Mouse (Mus musculus) cerebellum, postnatal 14 days (tissue): Measurements from ENCODE around the gene Cd320.
"Not testable (repeated sequence)": the region's sequence is repeated elsewhere in the genome, so short reads cannot be mapped to it uniquely, and the experiment has no call there.

Source experiments
- DNase-seq, 2 experiments: peaks; one replicate each; pipeline ENCODE4 v3.0.0; 2021; ENCODE audit warnings: mixed read lengths in 2 of 2

The Cd320 gene

DNA sequence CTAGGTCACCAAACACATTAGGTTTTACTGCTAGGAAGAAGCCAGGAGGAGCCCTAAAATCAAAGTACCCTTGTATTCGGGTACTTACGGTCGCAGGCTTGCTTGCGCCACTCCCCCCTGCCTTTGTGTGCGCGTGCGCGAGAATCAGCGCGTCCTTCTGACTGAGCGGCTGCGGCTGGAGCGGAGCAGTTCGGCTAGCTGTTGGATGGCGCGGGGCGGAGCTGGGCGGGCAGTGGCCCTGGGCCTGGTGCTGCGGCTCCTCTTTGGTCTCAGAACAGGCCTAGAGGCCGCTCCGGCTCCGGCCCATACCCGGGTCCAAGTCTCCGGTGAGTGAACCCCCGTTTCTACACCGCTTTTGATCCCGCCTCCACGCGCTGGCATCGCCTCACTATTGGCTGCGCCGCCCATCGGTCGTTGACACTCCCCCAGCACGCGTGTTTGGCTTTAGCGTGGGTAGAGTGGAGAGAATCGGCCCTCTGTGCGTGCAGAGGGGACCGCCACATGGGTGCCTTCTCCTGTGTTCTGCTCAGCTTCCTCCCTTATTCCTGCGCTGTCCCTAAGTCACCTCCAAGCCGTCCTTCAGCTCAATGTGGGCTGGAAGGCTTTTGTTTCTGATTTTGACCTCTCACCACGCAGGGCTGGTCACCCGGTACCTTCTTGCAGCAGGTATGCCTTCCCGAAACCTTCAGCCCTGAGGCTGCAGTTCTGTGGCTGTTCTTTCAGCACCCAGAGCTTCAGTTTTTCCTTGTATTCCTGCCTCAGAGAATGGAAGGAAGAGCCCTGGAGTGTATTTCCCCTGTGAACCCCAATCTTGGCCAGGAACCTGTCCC lies at the start of gene Cd320:
Gene Cd320, plus strand, starts transcription at position 126 of the 830 bp plus-strand sequence.
- peak; percentile 94 to 95 for DNase-seq

DNA sequence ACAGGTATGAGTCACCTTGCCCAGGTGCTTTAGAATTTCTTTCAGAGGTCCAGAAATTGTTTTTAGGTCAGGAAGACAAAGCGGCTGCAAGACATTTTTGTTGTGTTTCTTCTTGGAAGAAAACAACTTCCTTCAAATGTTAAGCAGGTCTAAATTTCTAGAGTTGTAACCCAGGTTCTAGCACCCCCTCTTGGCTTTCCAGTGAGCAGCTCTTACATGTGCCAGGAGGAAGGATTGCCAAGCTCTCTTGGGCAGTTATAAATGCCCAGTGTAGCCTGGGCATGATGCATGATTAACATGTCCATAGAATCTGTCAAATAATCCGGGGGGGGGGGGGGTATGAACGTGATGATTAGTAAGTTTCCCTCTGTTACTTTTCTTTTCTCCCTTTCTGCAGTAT lies 44.6 kb upstream of the Cd320 start:
- DNase-seq = no peak

DNA sequence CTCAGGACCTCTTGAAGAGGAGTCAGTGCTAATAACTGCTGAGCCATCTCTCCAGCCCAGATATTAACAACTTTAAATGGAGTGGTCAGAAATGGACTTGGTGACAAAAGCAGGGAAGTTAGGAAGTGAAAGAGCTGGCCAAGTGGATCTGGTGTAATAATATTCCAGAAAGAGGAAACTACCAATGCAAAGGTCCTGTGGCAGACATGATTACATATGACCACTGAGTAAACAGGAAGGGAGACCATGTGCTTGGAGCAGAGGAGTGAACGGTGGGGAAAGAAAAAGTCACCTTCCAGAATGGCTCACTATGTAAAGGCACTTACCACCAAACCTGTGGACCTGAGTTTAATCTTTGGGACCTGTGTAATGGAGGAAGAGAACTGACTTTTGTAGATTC lies 43.6 kb upstream of the Cd320 start:
- no peak for DNase-seq

DNA sequence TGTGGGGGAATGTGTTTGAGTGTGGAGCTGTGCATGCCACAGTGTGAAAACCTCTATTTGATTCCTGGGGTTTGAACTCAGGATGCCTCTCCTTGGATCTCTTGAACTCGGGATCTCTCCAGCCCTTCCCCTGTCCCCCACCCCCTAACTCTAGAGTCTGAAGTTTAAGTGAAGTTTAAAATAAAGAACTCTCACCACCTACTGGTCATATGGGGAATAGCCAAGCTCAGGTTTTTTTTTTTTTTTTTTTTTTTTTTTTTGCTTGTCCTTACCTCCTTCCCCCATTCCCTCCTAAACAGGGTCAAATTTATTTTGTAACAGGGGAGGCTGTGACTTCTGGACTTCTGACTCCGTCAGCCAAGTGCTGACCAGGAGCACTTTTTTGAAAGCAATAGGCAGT lies 40.7 kb upstream of the Cd320 start:
- no peak for DNase-seq

DNA sequence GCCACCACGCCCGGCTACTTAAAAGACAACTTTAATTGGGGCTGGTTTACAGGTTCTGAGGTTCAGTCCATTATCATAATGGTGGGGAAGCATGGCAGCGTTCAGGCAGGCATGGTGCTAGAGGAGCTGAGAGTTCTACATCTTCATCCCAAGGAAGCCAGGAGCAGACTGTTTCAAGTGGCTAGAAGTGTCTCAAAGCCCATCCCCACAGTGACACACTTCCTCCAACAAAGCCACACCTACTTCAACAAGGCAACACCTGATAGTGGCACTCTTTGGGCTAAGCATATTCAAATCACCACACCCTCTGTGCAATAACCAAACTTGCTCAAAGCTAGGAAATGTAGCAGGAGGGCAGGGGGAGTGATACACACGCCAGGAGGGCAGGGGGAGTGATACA lies 38.7 kb upstream of the Cd320 start:
- no peak for DNase-seq

DNA sequence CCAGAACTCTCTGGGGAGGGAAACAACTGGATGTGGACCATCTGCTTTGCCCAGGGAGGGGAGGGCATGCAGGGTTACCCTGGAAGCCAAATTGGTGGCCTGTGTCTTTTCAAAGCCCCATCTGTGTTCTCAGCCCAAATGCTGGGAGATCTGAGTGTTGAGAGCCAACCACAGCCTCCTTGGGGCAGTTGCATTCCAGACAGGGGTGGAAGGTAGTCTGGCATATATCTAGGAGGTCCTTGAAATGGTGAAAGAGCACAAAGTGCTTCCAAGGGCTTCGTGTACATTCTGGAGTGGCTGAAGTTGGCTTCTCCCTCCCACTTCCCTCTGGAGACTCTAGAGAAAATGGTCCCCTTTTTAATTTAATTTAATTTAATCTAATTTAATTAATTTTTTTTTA lies 38.1 kb upstream of the Cd320 start:
- no peak for DNase-seq

DNA sequence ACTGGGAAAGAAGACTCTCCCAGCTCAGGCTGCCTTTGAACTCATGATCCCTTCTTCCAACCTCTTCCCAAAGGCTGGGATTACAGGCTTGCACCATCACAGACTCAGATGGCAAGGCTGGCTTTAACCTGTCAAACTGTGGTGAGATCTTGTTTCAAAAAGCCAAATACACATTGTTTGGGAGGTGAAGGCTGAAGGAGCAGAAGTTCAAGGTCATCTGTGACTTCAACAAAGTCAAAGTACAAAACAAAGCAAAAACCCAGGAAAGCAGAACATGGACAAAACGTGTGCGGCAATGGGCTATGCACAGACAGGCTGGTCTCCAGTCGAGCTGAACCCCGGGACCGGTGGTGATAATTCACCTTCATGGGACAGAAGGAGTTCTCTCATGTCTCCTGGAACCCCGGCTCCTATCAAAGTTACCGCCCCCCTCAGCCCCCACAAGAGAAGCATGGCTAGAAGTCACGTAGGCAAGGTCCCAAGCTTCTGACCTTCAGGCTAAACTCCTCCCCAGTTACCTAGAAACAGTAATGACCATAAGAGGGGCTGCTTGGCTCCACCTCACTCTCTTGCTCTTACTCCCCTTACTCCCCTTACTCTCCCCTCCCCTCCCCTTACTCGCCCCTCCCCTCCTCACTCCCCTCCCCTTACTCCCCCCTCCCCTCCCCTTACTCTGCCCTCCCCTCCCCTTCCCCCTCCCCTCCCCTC lies 35.6 kb upstream of the Cd320 start:
- DNase-seq = no peak

DNA sequence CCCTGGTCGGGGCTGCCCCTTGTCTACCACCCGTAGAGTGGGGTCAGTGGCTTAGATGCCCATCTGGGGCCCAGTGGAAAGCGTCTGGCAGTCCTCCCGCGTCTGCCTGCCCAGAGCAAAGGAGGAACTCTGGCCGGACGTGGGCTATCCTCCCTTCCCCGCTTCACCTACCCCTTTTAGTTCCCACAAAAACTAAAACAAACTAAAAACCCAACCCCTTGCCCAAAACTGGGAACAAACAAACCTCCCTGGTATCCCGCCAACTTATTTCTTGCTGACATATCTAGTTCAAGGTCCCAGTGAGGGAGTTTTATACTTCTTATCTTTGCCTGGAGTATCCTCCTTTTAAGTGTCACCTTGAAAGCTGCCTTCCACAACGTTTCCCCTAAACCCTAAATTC lies 34.7 kb upstream of the Cd320 start:
- DNase-seq = no peak

DNA sequence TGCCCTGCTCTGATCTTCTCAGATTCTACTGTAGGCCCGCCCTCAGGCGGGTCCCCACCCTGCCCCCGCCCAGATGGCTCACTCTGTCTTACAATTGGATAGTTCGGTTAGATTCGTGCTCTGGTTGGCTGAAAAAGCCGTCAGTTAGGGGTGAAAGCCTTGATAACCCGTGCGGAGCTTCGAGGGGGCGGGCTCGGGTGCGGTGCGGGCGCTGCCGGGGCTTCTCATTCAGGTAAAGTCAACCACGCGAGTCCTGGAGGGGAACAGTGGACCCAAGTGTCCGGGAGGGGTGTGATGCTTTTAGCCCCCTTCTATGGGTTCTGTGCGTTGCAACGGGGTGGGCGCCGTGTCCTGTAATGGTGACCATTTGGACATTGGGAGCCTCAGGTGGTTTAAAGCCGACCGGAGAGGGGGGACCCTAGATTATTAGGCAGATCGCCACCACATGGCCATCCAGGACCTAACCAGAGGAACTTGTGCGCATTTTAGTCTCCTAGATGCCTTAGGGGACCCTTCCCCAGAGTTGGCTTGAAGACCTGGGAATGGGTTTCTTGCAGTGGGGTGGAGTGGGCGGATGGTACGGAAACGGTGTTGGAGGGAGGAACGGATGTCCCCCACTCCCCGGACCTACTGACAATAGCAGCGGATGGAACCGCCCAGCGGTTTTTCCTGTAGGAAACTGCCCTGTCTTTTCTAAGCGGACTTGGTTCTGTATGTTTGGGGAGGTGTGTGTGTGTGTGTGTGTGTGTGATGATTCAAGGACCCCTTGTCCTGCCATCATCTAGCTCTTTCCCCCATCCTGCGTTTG lies 32.4 kb upstream of the Cd320 start, which contains the start of gene Kank3:
Gene Kank3, plus strand, starts transcription at position 186 of the 808 bp plus-strand sequence.
- peak; percentile 95 to 97 for DNase-seq

DNA sequence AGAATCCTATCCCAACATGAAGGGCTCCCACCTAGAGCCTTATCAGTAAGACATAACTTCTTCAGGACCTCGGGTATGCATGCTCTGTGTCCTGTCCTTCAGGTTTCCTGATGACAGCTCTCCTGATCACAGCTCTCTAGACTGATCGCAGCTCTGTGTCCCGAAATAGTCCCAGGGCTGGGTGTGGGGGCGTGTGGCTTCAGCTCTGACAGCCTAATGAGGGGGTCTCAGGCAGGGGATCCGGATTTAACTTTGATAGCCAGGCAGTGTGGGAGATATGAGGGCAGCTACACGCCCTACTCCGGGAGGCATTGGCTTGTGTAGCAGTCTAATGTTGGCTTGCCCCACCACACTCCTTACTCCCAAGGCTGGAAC lies 31.8 kb upstream of the Cd320 start:
- DNase-seq = no peak

DNA sequence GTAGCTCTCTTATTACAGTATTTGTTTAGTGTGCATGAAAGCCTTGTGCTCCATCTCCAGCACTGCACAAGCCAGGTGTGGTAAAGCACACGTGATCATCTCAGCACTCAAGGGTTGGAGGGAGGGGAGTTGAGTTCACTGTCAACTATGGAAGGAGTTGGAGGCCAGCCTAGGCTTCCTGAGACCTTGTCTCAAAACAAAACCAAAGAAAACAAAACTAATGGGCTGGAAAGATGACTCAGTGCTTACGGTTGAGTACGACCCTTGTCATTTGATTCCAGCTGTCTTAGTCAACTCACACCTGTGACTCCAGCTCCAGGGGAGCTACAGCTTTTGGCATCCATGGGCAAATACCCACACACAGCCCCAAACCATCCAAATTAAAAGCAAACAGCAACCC lies 30.4 kb upstream of the Cd320 start:
- DNase-seq = no peak

DNA sequence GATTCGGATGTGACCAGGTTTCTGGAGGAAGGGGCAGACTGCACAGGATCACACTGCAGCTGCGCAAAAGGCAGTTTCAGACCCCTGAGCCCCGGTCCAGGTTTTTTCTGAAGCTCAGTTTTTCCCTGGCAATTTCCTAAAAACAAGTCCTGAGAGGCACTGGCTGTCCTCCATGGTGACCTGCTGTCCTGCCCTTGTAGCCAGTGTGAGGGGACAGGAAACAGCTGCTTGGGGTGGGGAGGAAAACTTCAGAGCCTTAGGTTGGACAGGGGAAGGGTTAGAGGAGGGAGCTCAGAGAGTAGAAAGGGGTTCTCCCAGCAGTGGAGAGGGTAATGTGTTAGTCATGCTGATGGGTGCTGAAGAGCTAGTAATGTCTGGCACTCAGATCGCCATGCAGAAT lies 29.9 kb upstream of the Cd320 start:
- DNase-seq = no peak

DNA sequence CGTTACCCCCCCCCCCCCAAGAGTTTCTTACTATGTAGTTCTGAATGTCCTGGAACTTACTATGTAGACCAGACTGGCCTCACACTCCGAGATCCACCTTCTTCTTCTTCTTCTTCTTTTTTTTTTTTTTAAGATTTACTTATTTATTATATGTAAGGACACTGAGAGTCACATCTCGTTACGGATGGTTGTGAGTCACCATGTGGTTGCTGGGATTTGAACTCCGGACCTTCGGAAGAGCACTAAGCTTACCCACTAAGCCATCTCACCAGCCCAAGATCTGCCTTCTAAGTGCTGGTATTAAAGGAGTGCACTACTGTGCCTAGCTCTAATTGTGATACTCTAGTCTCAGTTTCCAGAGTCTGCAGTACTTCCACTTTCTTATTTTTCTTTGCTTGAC lies 27.5 kb upstream of the Cd320 start:
- no peak for DNase-seq

DNA sequence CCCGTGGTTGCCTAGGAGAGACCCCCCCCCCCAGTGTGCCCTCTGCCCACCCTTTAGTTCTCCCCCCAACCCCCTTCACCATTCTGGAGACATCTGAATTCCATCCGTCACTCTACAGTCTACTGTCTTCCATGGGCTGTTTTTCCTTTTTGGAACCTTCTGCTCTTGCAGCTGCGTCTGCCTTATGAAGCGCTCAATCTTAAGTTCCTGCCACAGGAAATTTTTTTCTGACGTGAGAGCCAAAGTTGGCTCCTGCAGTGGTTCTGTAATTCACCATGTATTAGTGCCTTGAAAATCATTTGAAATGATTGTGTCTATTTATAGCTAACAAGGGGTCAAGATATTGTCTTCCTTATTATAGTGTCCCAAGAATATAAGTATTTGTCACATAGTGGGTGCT lies 26.3 kb upstream of the Cd320 start:
- DNase-seq = no peak

DNA sequence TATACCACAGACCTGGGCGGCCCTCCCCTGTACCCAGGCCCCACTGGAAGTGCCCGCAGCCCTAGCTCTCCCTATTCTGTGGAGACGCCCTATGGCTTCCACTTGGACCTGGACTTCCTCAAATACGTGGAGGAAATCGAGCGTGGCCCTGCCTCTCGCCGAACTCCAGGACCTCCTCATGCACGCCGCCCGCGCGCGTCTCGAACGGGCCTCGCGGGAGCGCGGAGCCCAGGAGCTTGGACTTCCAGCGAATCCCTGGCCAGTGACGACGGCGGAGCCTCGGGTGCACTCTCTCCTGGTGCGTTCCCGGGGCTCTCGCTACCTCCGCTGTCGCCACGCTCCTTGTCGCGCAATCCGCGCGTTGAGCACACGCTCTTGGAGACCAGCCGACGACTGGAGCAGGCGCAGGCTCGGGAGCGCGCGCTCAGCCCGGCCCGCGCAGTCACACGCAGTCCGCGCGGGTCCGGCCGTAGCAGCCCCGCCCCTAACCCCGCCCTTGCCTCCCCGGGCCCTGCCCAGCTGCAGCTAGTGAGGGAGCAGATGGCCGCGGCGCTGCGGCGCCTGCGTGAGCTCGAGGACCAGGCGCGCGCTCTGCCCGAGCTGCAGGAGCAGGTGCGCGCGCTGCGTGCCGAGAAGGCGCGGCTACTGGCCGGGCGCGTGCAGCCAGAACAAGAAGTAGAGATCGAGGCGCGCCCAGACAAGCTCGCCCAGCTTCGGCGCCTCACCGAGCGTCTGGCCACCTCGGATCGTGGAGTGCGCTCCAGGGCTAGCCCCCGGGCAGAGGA lies 25.5 kb upstream of the Cd320 start:
- DNase-seq = peak; percentile 93 to 94

DNA sequence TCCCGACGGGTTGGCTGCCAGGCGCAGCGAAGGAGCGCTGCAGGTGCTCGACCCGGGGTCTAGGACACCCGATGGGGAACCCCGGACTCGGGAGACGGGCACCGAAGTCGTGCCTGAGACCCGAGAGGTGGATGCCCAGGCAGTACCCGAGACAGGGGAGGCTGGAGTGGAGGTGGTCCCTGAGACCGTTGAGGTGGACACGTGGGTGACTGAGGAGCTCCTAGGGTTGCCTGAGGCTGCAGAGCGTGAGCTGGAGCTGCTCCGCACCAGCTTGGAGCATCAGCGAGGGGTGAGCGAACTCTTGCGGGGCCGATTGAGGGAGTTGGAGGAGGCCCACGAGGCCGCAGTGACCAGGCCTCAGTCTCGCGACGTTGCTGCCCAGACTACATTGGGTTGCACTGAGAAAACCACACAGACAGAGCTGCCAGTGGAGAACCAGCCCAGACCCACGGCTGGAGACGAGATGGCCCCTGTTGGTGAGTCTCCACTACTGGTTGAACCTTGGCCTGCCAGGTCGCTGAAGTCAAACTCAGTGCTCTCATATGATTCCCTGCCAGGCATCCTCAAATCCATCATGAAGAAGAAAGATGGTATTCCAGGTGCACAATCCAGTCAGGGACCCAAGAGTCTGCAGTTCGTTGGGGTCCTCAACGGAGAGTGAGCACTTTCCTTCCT lies 24.8 kb upstream of the Cd320 start:
- DNase-seq = no peak

DNA sequence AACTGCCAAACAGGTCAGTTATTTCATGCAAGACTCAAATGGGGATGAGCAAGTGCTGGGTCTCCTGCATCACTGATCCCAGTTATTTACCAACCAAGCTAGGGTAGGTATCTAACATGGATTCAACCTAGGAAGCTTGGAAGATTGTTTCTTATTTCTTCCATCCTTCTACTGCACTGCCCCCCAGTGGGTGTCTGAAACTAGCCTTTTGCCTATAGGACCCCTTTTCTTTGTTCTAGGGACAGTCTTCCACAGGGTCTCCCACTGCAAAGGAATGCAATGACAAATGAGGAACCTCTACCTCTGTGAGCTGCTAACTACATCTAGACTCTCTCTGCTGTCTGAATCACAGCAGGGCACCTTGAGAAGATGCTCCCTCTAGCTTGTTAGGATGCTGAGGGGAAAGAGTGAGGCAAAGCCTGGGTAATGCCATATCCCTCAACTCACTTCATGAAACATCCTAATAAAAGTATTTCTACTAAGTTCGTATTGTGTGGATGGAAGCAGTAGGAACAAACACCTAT lies 20.4 kb upstream of the Cd320 start:
- DNase-seq = no peak

DNA sequence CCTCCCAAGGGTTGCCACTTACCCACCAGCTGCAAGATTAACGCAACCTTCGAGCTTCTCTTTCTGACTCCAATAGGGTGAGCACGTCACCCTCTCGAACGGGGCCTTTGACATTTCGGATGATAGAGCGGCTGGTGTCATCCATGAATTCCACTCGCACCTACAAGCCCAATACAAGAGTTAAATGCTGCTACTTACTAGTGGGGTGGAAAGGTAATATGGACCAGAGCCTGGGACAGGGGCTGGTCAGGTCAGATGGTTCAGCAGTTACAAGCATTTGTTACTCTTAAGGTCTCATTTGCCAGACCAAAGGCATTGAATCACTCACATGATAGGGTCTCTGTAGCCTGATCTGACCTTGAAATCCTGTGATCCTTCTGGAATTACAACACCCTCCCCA lies 19.7 kb upstream of the Cd320 start:
- not testable (repeated sequence) for DNase-seq

DNA sequence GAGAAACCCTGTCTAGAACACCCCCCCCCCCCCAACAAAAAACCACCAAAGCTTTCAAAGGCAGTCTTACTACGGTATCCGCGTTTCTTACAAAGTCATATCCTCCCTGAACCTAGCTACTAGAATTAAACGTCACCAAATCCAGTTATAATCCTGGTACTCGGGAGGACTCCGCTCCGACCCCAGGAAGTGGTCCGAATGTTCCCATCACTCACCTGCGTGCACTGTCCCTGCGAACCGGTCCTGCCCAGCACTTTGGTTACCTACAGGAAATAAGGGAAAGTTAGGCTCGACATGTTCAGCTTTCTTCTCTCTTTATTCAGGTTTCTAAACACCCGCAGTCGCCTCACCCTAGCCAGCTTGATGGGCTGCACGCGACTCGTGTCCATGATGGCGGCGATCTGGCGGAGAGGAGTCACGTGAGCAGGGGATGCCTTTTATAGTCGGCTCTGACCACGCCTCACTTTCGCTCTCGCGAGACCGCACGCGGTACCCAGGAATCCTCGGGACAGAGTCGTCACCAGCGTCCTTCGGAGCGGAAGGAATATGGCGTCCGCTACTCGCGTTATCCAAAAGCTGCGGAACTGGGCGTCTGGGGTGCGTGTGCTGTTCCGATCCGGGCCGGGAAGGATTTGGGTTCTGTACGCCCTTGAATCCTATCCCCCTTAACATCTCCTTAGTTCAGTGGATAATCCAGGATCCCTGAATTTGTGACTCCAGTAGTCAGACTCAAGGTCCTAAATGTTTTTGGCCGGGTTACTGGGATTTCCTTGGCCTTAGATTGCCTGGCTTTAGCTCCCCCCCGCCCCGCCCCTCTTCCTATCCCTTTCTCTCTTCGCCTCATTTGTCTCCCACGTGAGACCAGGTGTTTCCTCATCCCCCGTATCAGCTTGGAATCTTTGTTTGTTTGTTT lies 18.6 kb upstream of the Cd320 start, which contains the start of the genes Rps28 and Ndufa7:
Gene Rps28, minus strand, starts transcription at position 479 of the 913 bp plus-strand sequence.
Gene Ndufa7, plus strand, starts transcription at position 489 of the 913 bp plus-strand sequence.
- peak; percentile 98 to 99 for DNase-seq

DNA sequence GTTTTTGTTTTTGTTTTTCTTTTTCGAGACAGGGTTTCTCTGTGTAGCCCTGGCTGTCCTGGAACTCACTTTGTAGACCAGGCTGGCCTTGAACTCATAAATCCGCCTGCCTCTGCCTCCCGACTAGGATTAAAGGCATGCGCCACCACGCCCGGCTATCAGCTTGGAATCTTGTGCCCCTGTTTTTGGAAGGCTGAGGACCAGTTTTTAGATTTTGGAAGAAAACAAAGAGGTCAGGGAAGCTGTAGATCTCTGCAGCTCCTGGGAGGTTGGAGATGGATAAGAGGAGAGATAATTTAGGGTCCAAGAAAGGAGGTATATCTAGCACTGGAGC lies 17.9 kb upstream of the Cd320 start:
- DNase-seq = not testable (repeated sequence)

DNA sequence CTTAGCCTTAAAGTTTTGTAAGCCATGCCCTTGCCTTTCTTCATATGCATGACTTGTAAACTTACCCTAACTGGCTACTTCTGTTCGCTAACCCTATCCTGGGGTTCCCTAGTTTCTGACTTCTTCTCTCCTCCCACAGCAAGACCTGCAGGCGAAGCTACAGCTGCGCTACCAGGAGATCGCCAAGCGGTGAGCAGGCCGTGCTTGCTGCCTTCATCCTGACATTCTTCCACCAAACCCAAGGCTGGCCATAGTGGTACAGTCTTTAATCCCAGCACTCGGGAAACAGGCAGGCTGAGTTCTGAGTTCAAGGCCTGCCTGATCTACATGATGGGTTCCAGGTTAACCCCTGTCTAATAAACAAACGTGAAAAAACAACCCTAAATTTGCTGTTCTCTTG lies 17.4 kb upstream of the Cd320 start:
- DNase-seq = no peak
